Mouse (Mus musculus) ovary, postnatal 10 days (tissue): ENCODE data around the gene Klf5.

Experiments
- DNase-seq: peaks from one replicate; pipeline ENCODE4 v3.0.0; 2022; ENCODE audit warnings: low spot score

The Klf5 gene

GRCm38 (mm10) chr14:99298385-99299021 lies at the start of gene Klf5:
Gene Klf5 (plus strand): TSS chr14:99298691.
- DNase-seq, result peak; percentile 85

DNA sequence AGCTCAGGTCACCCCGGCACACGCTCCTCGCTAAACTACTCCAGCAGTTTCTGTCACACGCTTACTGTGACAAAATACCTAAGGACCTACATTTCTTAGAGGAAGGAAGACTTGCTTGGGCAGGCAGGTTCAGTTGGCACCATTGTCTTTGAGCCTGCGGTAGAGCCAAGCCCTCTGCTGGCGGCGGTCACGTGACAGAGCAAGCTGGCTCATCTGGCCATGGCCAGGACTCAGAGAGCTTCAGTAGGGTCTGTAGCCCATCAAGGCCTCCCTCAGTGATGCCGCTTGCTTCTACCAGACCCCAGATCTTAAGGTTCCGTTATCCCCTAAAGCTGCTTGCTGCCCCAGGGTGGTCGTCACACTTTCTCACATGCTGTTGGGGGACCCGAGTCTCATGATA lies 36.5 kb upstream of the Klf5 start:
- no peak for DNase-seq

- no peak for DNase-seq
These were observed 34.7 kb upstream of the Klf5 start for GRCm38 (mm10) chr14:99263816-99264215.

GRCm38 (mm10) chr14:99265791-99266190 lies 32.7 kb upstream of the Klf5 start:
- DNase-seq, result no peak

DNA sequence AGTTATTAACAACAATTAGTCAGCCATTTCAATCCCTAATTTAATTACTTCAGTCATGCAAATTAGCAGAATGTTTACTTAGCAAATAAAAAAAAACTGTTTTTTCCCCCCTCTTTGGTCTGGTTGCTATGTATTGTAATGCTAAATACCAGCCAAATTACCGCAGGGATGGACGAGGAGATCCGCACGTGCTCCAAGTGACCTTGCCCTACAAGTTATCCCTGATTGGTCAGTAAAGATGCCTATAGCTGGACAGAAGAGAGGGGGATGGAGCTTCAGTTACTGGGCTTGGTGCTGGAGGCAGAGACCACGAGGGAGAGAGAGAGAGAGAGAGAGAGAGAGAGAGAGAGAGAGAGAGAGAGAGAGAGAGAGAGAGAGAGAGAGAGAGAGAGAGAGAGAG lies 31.7 kb upstream of the Klf5 start:
- DNase-seq, result no peak

- no peak for DNase-seq
These were observed 24.4 kb upstream of the Klf5 start for GRCm38 (mm10) chr14:99274056-99274455.

GRCm38 (mm10) chr14:99275827-99276226 lies 22.7 kb upstream of the Klf5 start:
- DNase-seq, result no peak

DNA sequence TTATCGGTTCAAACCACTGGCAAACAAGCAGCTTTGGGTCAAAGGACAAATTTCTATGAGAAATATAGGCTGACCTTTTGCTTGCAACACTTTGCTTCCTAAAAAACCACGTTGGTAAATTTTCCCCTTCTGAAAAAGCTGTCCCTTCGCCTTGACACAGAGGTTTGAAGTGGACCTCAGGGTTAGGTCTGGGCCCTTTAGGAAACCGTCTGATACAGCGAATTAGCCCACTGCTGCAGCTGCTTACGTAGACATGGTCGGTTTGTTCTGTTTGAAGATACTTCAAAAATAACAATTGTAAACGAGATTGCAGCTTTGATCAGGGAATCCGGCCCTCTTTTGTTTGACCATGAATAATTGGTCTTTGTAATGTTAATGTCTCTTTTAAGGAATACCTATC lies 20.2 kb upstream of the Klf5 start:
- no peak for DNase-seq

- DNase-seq, result no peak
These were observed 19.6 kb upstream of the Klf5 start for GRCm38 (mm10) chr14:99278763-99279486.

- DNase-seq, result no peak
These were observed 18.1 kb upstream of the Klf5 start for GRCm38 (mm10) chr14:99280399-99280798.

DNA sequence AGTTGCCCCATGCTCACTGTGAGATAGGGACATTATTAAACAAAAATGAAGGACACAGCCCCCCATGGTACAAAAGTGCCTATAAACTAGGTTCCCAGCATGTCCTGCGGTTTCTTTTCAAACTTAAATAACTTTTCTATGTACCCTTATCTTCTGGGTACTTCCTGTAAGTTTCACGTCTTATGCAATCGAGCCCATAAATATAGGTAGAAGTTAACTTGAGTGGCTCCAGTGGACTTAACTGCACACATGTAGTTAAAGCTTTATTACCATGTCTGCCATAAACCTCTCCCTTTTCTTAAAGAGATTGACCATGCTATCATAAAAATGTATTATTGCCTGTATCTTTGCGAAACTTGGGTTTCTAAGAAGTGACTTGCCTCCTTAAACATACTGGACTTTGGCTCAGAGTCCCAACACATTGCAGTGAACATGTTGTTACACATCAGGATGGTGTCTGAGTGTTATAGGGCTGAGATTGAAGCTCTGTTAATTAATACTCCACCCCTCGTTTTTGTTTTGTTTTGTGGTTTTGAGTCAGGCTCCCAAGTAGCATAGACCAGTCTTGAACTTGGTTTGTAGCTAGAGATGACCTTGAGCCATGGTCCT lies 17.6 kb upstream of the Klf5 start:
- no peak for DNase-seq

DNA sequence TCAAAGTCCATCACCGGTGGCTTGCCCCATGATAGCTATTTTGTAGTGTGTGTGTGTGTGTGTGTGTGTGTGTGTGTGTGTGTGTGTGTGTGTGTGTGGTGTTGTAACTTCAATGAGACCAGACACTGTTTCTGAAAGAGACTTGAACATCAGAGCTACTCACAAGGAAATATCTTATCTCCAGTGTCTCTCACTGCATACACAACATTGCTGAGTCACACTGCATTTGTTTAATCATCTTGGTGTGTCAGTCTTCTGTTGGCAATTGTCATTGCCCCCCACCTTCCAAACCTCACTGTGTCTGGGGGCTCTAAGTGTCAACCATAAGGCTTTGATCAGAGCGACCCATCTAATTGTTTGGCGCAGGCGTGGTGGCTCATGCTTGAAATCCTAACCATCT lies 13.0 kb upstream of the Klf5 start:
- no peak for DNase-seq

DNA sequence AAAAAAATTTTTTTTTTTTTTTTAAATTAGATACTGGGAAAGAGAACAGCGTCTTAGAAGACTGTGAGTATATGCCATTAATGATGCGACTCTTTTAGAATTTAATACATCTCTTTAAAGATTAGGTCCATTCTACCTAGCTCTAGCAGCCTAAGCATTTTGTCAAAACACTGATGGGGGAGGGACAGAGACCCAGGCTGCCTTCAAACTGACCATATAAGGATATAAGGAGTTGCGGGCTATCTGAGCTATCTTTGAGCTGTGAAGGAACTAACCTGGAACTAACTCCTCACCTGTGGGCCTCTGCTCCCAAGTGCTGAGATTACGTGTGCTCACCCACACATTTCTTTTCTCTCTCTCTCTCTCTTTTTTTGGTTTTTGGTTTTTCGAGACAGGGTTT lies 6.3 kb upstream of the Klf5 start:
- no peak for DNase-seq

GRCm38 (mm10) chr14:99294424-99294823 lies 4.1 kb upstream of the Klf5 start:
- DNase-seq, result no peak

DNA sequence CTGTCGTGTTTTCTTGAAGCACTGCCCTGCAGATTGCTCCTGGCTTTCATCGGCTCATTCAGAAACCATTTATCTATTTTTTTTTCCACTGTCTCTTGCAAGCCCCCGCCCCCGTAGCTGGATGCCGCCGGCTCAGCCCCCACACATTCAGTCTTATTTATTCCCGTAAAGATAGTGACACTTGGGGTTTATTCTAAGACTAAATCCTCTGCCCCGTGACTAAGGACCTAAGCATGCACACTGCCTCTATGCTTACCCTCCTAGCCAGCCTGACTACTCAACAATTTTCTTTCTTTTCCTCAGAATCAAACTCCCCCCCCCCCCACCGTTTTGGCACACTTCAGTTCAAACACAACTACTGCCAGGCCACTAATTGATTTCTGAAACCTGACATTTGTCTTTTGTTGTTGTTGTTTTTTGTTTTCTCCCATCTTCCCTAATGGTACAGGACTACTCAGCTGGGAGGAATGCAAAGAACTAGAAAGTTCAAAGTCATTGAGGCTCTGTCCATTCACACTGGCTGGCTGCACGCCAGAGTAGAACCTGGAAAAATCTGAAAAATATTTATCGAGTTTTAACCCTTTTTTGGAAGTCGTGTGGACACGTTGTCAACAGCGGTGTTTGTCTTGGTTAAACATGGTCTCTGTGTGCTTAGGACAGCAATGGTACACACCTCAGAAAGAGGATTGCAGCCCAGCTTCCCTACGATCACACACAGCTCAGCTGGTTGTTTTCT lies 2.7 kb upstream of the Klf5 start:
- no peak for DNase-seq

GRCm38 (mm10) chr14:99299022-99299481 lies 561 bp downstream of the Klf5 start:
- DNase-seq, result peak; percentile 39

- no peak for DNase-seq
These were observed 1.3 kb downstream of the Klf5 start for GRCm38 (mm10) chr14:99299701-99300191.

- DNase-seq, result no peak
These were observed 3.0 kb downstream of the Klf5 start for GRCm38 (mm10) chr14:99301472-99301871.

GRCm38 (mm10) chr14:99304387-99304786 lies 5.9 kb downstream of the Klf5 start:
- no peak for DNase-seq

GRCm38 (mm10) chr14:99304997-99305792 lies 6.7 kb downstream of the Klf5 start:
- DNase-seq, result no peak

GRCm38 (mm10) chr14:99306410-99306809 lies 7.9 kb downstream of the Klf5 start:
- DNase-seq, result no peak

DNA sequence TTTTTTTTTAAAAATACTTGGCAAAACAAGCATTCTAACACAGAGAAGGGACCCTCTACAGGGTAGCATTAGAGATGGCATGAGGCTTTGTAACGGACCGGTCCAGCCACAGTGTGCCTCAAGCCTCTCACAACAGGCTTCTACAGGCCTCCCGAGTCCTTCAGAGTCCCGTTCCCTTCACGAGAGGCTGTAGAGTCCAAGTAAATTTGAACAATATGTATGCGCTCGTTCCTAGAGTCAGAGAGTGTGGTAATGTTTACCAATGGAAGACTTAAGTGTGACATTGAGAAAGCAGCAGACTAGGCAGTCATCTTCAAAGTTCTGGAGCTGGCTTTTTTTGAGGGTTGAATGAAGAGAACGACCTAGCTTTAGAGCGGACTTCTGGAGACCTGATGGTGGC lies 11.1 kb downstream of the Klf5 start:
- no peak for DNase-seq
